Mouse (Mus musculus) testis, adult 2 months (tissue): ENCODE data around the gene Ksr1.

ENCODE experiments used
- CTCF ChIP-seq: fragments of 200-500 bp; IDR thresholded peaks from 2 replicates; pipeline ENCODE4 v1.5.1; 2012; ENCODE audit warnings: low read depth, mild to moderate bottlenecking, inconsistent platforms, low read length, moderate library complexity; ENCODE audit not compliant: control insufficient read depth, insufficient read depth, insufficient replicate concordance
- POLR2A ChIP-seq: fragments of 200-500 bp; IDR thresholded peaks from 2 replicates; pipeline ENCODE4 v1.6.1; 2012; ENCODE audit warnings: low read depth, mild to moderate bottlenecking, inconsistent platforms, low read length, moderate library complexity; ENCODE audit not compliant: control insufficient read depth

DNA sequence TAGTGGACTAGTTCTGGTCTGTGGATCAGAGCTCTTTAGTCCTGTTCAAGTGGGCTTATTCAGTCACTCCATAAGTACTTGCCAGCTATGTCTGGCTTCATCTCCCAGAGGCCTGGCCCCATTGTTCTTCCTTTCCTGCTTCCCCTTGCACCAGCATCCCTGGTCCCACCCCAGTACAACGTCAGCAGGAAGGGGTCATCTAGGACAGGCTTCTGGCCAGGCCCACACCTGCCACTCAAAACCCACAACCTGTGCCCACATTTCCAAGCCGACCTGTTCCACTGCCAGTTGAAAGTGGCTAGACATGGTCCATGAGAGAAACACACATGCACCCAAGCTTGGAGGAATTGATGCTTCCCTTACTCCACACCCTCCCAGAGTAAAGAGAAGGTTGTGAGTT lies 90.2 kb downstream of the Ksr1 start:
- no peak for TF ChIP-seq POLR2A
- TF ChIP-seq CTCF: no peak
